Mouse (Mus musculus): ENCODE results near the gene Foxk1.

Gene Foxk1

DNA sequence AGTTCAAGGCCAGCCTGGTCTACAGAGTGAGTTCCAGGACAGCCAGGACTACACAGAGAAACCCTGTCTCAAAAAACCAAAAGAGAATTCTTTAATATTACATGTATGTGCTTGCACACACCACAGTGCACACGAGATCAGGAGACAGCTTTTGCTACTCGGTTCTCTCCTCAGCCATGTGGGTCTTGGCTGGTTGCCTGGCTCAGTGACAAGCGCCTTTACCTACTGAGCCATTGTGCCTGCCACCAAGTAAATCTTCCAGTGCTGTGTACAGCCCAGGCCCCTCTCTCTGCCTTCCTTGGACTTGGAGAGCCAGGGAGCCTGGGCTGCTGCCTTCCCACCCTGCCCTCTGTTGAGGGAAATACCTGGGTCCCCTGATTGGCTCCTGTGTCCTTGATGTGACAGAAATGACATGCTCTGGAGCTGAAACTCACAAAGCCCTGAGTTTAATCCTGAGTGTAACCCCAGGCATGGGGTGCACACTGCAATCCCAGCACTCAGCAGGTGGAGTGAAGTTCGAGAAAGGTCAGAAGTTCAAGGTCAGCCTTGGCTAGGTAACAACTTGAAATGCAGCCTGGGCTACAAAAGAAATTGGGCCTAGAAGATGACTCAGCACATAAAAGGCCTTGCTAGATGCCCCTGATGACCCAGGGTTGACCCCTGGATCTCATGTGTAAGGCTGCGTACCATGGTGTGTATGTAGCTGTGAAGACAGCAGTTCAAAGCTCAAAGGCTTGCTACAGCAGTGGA lies 76.7 kb downstream of the Foxk1 start:
- no peak for DNase-seq (ENCODE audit: low read depth, low spot score)

DNA sequence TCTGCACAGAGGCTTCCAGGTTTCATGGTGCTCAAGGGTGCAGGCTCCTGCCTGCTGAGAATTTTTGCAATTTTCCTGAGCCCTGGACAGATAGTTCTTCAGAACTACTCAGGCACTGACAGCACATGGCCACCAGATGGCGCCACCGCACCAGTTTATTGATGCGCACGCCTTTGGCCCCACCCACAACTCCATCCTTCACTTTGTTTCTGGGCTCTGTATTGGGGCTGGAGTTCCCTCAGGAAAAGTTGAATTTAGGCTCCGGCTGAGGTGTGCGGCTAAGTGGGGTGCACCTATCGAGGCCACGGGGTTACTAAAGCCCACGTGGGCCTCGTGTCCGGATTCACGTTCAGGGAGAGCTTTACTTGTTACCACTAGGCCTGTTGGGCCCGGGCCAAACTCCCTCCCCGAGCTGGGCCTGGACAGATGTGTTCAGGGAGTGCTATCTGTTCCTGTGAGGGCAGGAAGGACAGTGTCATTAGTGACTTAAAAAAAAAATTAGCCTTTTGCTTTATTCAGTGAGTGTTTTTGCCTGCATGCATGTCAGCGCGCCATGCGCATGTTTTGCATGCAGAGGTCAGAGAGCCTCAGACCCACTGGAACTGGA lies 77.6 kb downstream of the Foxk1 start:
- peak; percentile 72 for DNase-seq (ENCODE audit: low read depth, low spot score)

DNA sequence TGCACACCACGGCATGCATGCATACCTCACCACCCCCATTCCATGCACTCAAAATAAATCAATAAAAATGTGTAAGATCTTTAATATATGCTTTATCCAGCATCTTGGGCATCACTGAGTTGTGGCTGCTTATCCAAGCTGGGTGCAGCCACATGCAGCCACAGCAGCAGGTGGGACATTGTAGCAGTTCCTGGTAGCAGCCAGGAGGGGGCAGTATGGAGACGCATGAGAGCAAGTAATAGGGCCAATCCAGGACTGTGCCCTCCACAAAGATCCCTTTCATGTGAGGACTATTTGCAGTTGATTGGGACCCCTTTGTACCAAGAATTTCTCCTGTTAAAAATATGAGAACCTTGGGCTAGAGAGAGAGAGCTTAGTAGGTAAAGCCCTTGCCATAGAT lies 81.2 kb downstream of the Foxk1 start:
- no peak for DNase-seq (ENCODE audit: low read depth, low spot score)

DNA sequence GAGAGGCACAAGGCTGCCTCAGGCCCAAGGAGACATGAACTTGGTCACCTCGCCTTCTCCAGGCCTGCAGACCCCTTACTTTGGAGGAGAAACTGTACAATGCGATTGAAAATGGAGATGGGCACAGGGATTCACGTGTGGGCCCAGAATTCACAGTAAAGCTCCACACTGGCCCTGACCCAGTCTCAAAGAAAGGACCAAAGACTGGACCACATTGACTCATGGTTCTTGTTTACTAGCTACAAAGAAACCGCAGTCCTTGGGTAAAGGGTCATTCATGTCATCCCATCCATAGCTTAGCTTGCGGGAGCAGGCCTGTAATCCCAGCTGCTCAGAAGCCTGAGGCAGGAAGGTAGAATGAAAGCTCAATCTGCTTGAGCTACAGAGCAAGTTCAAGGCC lies 82.3 kb downstream of the Foxk1 start:
- DNase-seq (ENCODE audit: low read depth, low spot score), result no peak

DNA sequence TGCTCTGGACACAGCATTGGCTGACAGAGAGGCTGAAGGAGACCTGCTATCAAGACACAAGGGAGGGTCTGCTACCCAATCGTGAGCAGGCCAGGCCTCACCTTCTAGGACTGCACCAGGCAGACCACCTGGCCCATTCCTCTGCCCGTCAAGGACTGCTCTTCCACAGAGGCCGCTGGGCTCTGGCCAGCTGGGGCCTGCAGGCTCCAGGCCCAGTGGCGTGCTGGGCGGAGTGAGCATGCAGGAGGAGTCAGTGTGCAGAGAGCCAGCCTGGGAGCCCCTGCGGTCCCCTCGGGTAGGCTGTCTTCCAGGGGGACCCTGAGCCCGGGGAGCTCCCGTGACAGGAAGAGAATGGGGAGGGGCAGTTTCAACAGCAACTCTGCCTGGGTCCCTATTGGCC lies 85.4 kb downstream of the Foxk1 start:
- DNase-seq (ENCODE audit: low read depth, low spot score), result no peak

DNA sequence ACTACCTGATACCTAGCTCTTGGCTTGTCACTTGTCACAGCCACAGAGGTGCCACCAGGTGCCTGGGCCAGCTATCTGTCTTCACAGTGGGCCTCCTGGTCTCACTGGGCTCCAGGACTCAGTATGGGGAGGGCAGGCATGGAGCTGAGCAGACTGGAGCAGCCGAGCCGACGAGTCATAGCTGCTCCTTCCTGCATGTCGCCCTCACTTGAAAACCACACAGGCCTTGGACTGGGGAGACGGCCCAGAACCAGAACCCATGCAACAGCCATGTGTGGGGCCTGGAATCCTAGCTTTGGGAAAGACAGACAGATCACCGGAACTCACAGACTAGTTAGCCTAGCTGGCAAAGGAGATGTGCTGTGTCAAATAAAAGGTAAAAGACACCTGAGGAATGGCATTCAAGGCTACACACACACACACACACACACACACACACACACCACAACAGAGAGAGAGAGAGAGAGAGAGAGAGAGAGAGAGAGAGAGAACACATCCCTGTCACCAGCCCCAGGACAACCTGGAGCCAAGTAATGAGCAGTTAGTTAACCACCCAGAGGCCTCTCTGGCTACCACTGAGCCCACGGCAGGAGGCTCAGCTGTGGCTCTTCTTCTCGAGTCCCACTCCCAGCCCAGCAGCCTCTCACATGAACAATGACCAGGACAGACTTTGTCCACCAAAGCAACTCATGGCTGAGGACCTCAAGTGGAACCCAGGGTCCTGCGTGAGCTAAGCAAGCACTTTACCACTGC lies 88.8 kb downstream of the Foxk1 start:
- no peak for DNase-seq (ENCODE audit: low read depth, low spot score)

DNA sequence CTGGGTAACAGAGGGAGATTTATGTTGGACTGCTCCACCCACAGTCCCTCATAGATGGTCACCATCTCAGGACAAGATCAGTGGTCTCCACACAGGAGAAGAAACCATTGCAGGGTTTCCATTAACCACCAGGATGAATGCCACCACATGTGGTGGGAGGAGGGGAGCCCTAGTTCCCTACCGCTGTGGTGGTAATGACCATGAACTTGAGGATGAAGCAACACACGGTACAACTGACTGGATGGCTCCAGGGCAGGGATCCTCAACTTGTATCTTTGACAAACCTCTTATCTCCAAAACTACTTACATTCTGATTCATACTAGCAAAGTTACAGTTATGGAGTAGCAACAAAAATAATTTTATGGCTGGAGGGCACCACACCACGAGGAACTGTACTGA lies 92.0 kb downstream of the Foxk1 start:
- no peak for DNase-seq (ENCODE audit: low read depth, low spot score)

DNA sequence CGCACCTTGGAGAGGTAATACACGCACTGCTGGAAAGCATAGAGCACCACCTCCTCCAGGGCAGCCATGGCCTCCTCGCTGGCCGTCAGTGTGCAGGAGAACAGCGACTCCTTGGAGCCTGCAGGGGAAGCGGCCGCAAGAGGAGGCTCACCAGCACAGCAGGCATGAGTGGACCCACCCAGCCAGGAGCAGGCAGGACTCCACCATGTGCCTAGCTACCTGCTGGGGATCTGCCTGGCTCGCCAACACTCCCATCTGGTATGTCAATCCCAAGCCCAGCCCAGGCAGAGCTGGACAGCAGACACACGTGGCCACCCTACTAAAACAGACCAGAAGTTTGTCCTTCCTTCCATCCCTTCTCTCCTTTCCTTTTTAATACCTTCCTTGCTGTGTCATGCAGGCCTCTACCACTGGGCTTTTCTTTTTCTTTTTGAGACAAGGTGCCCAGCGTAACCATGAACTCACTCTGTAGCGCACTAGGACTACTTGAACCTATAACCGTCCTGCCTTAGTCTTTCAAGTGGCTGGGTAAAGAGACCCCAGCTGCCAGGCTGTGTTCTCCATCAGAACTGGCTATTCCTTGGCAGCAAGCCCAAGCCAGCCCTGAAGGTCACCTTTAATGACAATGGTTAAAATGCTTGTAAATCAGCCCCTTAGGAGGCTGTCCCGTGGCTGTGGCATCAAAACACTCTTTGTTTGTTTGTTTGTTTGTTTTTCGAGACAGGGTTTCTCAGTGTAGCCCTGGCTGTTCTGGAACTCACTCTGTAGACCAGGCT lies 94.2 kb downstream of the Foxk1 start:
- DNase-seq (ENCODE audit: low read depth, low spot score), result no peak

DNA sequence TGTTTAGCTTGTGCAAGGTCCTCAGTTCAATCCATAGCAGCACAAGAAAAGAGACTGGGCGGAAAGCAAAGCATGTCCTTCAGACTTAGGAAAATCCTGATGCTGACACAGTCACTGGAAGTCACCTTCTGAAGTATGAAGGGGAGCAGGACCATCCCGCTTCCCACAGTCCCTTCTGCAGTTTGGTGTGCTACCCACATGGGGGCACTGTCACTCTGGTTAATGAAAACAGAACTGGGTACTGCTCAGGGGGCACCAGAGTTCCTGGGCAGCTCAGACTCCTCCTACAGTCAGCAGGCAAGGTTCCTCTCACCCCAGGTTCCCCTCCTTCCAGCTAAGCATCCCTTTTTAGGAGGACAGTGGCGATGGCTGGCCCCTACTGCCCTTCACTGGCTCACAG lies 97.7 kb downstream of the Foxk1 start:
- no peak for DNase-seq (ENCODE audit: low read depth, low spot score)

DNA sequence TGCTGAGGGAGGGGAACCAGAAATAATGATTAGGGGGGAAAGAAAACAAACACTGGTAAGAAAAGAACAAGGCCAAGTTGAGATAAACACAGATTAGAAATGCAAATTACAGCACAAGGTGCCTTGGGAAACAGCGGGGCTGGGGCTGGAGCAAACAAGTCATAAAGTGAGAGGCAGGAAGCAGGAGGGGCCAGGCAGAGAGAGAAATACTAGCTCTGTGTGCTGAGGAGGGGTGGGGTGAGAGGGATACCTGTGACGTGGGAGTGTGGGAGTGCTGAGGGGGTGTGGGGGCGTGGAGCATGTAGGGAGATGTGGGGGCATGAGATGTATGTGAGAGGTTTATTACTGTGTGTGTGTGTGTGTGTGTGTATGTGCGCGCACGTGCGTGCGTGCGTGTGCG lies 99.6 kb downstream of the Foxk1 start:
- DNase-seq (ENCODE audit: low read depth, low spot score), result no peak

DNA sequence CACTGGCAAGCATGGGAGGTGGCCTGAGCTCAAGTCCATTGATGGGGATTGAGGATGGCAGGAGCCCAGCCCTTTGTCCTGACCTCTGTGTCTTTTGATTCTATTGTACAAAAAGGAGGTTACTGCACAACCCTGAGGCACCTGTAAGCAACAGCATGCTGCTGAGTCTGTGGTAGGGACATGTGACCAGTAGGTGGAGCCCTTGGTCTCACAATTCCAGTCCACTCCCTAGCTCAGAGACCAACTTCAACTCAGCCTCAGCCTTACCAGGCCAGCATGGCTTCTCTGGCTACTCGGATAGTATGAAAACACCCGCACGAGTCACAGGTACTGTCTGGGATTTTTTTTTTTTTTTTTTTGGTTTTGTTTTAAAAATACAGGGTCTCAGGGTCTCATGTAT lies 101.1 kb downstream of the Foxk1 start:
- peak; percentile 83 for DNase-seq (ENCODE audit: low read depth, low spot score)

DNA sequence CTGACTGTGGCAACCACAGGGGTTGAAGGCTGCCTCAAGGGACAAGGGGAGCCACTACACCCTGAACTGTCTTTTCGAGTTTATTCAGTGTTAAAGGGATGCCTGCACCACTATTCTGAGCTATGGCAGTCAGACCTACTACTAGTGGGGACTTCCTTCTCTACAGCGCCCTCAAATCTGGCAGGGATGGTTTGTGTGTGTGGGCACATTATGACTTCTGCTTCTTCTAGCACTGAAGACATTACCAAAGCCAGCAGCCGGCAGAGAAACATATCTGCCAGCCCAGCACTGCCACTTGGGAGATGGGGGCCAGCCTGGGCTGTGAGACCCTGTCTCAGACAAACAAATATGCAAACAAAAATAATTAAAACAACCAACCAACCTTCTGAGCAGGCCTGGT lies 102.9 kb downstream of the Foxk1 start:
- no peak for DNase-seq (ENCODE audit: low read depth, low spot score)

DNA sequence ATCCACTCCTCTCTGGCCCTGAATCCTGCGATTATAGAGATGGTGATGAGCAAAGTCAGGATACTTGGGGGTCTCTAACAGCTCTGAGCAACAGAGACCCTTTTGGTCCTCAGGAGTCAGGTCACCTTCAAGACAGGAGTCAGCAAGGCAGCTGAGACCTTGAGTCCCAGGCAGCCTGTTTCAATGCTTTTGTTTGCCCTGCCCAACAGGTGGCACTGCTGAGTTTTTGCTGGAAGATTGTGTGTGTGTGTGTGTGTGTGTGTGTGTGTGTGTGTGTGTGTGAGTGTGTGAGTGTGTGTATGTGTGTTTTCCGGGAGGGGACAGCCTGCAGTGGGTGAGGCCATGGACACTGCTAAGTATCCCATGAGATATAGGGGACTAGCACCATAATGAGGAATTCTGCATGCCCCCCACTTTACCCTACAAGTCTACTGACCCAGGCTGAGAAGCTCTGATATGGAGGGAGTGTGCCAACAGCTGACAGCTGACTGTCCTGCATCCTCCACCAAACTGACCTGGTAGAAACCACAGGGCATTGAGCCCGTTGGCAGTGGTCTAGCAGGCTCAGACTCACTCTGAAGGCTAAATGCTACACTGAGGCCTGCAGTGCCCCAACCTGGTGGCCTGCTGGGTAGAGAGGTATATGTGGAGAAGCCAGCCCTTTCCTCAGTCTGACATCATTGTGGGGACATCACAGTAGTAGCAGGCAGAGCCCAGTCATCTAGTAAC lies 104.6 kb downstream of the Foxk1 start:
- no peak for DNase-seq (ENCODE audit: low read depth, low spot score)

DNA sequence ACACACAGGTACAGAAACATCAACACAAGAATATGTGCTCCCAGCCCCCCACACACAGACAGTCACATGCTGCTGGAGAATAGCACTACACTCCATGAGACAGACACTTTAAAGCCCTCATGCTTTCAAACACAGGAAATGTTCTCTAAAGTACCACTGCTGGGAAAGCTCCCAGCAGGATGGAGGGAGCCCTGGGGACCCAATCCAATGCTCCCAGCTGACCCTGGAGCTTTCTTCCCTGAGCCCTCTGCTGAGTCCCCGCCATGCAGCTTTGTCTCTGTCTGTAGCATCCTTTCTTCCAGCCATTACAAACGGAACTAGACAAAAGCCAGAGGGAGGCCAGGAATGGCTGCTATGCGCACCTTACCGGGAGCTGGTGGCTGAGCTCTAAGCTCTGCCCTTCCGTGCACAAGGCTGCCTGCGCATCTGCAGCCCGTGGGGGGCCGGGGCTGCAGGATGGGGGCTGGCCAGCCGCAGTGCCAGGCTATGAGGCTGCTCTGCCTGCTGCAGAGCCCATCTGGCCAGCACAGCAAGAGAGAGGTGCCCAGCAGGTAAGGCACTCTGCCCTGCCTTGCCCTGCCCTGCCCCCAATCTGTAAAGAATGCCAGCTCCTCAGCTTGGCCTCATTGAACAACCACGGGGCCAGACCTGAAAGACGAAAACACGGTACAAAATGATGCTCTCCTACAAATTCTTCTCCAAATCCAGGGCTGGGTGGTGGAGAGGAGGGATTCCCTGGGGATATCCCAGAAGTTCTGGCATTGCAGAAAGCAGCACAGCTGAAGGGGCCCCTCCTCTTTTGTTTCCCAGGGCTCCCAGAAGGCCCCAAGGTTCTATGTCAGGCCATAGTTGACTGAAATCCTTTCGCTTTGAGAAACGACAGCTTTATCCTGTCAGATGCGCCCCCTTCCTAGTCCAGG lies 108.1 kb downstream of the Foxk1 start:
- DNase-seq (ENCODE audit: low read depth, low spot score), result no peak

DNA sequence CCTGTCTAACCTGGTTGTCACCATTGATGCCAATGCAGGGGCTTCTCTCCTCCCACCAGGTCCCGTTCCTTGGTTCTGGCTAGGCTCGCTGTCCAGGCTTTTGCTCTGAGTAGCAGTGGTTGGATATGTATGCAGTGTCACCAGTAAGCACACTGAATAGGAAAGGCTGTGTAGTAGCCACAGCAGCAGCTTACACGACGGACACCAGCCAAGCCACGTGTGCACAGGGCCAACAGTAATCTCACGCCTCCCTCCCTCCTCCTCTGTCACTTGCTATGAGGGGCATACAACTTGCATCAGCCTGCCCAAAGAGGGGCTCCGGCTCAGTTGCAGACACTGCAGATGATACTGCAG lies 108.7 kb downstream of the Foxk1 start:
- no peak for DNase-seq (ENCODE audit: low read depth, low spot score)

All from skeletal muscle tissue, adult 2 months (tissue).